Mouse (Mus musculus) kidney, adult 2 months (tissue): ENCODE measurements around the gene Ampd3. TPM values are rescaled to one million over a fixed set of nuclear protein-coding genes. Genes with fewer than 3 reads are reported as not detected.
A peak's percentile ranks its signal among the peaks of the same experiment; 100 is the strongest.

Experiments
- DNase-seq: peaks from one replicate; pipeline ENCODE4 v3.0.0; 2021
- H3K27ac ChIP-seq: fragments of 200-500 bp; 2 replicates; pipeline ENCODE4 v1.5.1; 2012; ENCODE audit warnings: low read depth, low read length, control low read depth, inconsistent platforms; ENCODE audit not compliant: insufficient read depth
- H3K27me3 ChIP-seq: fragments of 200-500 bp; replicated peaks from 2 replicates; pipeline ENCODE4 v1.6.1; 2012; ENCODE audit warnings: mild to moderate bottlenecking, moderate library complexity, low read length, inconsistent platforms; ENCODE audit not compliant: control insufficient read depth, insufficient read depth
- H3K36me3 ChIP-seq: fragments of 200-500 bp; 2 replicates; pipeline ENCODE4 v1.6.1; 2012; ENCODE audit warnings: mild to moderate bottlenecking, moderate library complexity, low read length, inconsistent platforms; ENCODE audit not compliant: control insufficient read depth, insufficient read depth
- H3K4me1 ChIP-seq: fragments of 200-500 bp; 2 replicates; pipeline ENCODE4 v1.6.1; 2011; ENCODE audit warnings: low read length; ENCODE audit not compliant: control insufficient read depth, insufficient read depth
- H3K4me3 ChIP-seq: fragments of 200-500 bp; 2 replicates; pipeline ENCODE4 v1.5.1; 2011; ENCODE audit warnings: mild to moderate bottlenecking, low read depth, low read length, control low read depth; ENCODE audit not compliant: insufficient read depth
- CTCF ChIP-seq: fragments of 200-500 bp; conservative IDR thresholded peaks from 2 replicates; pipeline ENCODE4 v1.5.1; 2011; ENCODE audit warnings: low read depth, mild to moderate bottlenecking, control low read depth, low read length, moderate library complexity, mixed read lengths; ENCODE audit not compliant: insufficient read depth, insufficient read length
- POLR2A ChIP-seq: fragments of 200-500 bp; IDR thresholded peaks from one replicate; pipeline ENCODE4 v1.6.1; 2011; ENCODE audit warnings: low read depth, low read length, control low read depth
- WGBS: fragments of 180-500 bp; shearing (Covaris S2); methylation state at CpG from one replicate; pipeline ENCODE4 v1.1.7; 2018; 5-methylcytosine and 5-hydroxymethylcytosine counted together
- polyA plus RNA-seq: library from polyadenylated mRNA; depleted of rRNA; stranded (reverse); fragments of >200 nt; gene quantifications from 2 replicates; pipeline ENCODE4 v1.2.3, GENCODE M21; 2012

Ampd3 gene
- polyA plus RNA-seq, 1 experiment = 23.4 TPM

- H3K36me3 ChIP-seq = no peaks in the 10 kb centered on the region
- 51% methylated on average over 5 of the region's 5 CpGs for WGBS
- DNase-seq = no peak
- no peak overlapping the region for H3K4me3 ChIP-seq
- TF ChIP-seq CTCF (0 out of 2 replicates have a peak, but pooled peaks have one; percentile 14), POLR2A (no peak)
- no peaks in the 10 kb centered on the region for H3K4me1 ChIP-seq
- H3K27ac ChIP-seq = no peak overlapping the region
- H3K27me3 ChIP-seq = no peaks in the 10 kb centered on the region
Observed at GRCm38 (mm10) chr7:110821068-110821467, 53.1 kb downstream of the Ampd3 start.

- Histone ChIP-seq H3K36me3 (no peaks in the 10 kb centered on the region), H3K27ac (no peak overlapping the region), H3K27me3 (no peaks in the 10 kb centered on the region), H3K4me3 (no peak overlapping the region), H3K4me1 (no peaks in the 10 kb centered on the region)
- peak; percentile 24 for DNase-seq
- 50% methylated on average over 3 of the region's 3 CpGs for WGBS
- TF ChIP-seq CTCF = no peak
- no peak for TF ChIP-seq POLR2A
Observed at GRCm38 (mm10) chr7:110821653-110822052, 53.6 kb downstream of the Ampd3 start.

GRCm38 (mm10) chr7:110822055-110822454 is 54.0 kb downstream of the Ampd3 start:
- H3K27me3 ChIP-seq = no peaks in the 10 kb centered on the region
- H3K4me3 ChIP-seq = no peak overlapping the region
- WGBS = 66% methylated on average over 4 of the region's 4 CpGs
- no peak overlapping the region for H3K27ac ChIP-seq
- no peak for DNase-seq
- H3K4me1 ChIP-seq = no peaks in the 10 kb centered on the region
- H3K36me3 ChIP-seq = 0 out of 2 replicates have a peak, but pooled peaks cover 2% of the 10 kb centered on the region
- TF ChIP-seq CTCF = no peak
- no peak for TF ChIP-seq POLR2A

- DNase-seq = no peak
- H3K36me3 ChIP-seq = 0 out of 2 replicates have a peak, but pooled peaks cover 2% of the 10 kb centered on the region
- WGBS = 54% methylated on average over 8 of the region's 8 CpGs
Observed at GRCm38 (mm10) chr7:110823076-110823475, 55.1 kb downstream of the Ampd3 start.

GRCm38 (mm10) chr7:110823593-110823992 is 55.6 kb downstream of the Ampd3 start:
- 74% methylated on average over 4 of the region's 4 CpGs for WGBS
- H3K27me3 ChIP-seq = no peaks in the 10 kb centered on the region
- DNase-seq = no peak
- peaks cover 3% of the 10 kb centered on the region; the same call in 1 of the 2 replicates for H3K36me3 ChIP-seq
- no peak overlapping the region for H3K4me3 ChIP-seq
- H3K27ac ChIP-seq = no peak overlapping the region
- no peaks in the 10 kb centered on the region for H3K4me1 ChIP-seq
- TF ChIP-seq CTCF (no peak), POLR2A (no peak)

More at GRCm38 (mm10) chr7:110823076-110823475, 55.1 kb downstream of the Ampd3 start:
- TF ChIP-seq POLR2A (no peak), CTCF (no peak)
- H3K27ac ChIP-seq = no peak overlapping the region
- no peaks in the 10 kb centered on the region for H3K4me1 ChIP-seq
- H3K27me3 ChIP-seq = no peaks in the 10 kb centered on the region
- H3K4me3 ChIP-seq = no peak overlapping the region

- Histone ChIP-seq H3K27me3 (no peaks in the 10 kb centered on the region), H3K4me3 (no peak overlapping the region), H3K4me1 (no peaks in the 10 kb centered on the region), H3K27ac (no peak overlapping the region), H3K36me3 (peaks cover 3% of the 10 kb centered on the region; the same call in 1 of the 2 replicates)
- WGBS = 88% methylated on average over 8 of the region's 8 CpGs
- TF ChIP-seq POLR2A (no peak), CTCF (no peak)
- no peak for DNase-seq
Observed at GRCm38 (mm10) chr7:110823995-110824953, 56.3 kb downstream of the Ampd3 start.

GRCm38 (mm10) chr7:110833024-110833423 is 65.0 kb downstream of the Ampd3 start:
- TF ChIP-seq CTCF (no peak), POLR2A (no peak)
- no peak overlapping the region for H3K4me3 ChIP-seq
- no peak for DNase-seq
- WGBS = 73% methylated on average over 1 of the region's 1 CpGs
- peaks cover 1% of the 10 kb centered on the region; the same call in 1 of the 2 replicates for H3K36me3 ChIP-seq
- no peaks in the 10 kb centered on the region; the same call in 1 of the 2 replicates for H3K4me1 ChIP-seq
- no peaks in the 10 kb centered on the region for H3K27me3 ChIP-seq
- no peak overlapping the region for H3K27ac ChIP-seq
